Mouse (Mus musculus) liver, embryonic 14.5 days (tissue): ENCODE results near the gene Clk2. TPM values are rescaled to one million over a fixed set of nuclear protein-coding genes. Genes with fewer than 3 reads are reported as not detected.

Source experiments
- ATAC-seq: fragments of 200-750 bp; cut with Nextera tagmentation; 2 replicates; pipeline ENCODE4 v1.8.0; 2017; ENCODE audit warnings: moderate number of reproducible peaks, mild to moderate bottlenecking, moderate library complexity; ENCODE audit not compliant: insufficient read depth
- DNase-seq, 3 experiments: peaks; one replicate each; pipeline ENCODE4 v3.0.0-alpha.2; 2012 to 2013; ENCODE audit warnings: low read depth in 3 of 3, low spot score in 3 of 3
- H3K27ac ChIP-seq: fragments of 300-500 bp; sonication (generic); 2 replicates; pipeline ENCODE4 v1.5.1; 2014; ENCODE audit warnings: moderate library complexity, mild to moderate bottlenecking, control low read depth, inconsistent platforms
- H3K27me3 ChIP-seq: fragments of 300-500 bp; sonication (generic); 2 replicates; pipeline ENCODE4 v1.6.1; 2014; ENCODE audit warnings: mild to moderate bottlenecking, low read length, moderate library complexity; ENCODE audit not compliant: control insufficient read depth, insufficient read depth
- H3K36me3 ChIP-seq: fragments of 300-500 bp; sonication (generic); replicated peaks from 2 replicates; pipeline ENCODE4 v1.6.1; 2014; ENCODE audit warnings: low read depth; ENCODE audit not compliant: control insufficient read depth, insufficient read depth
- H3K4me1 ChIP-seq, 2 experiments: fragments of 200-500 bp in 1 of 2; fragments of 300-500 bp in 1 of 2; sonication (generic) in 1 of 2; replicated peaks; 2 replicates each; pipeline ENCODE4 v1.6.1; 2012 to 2014; ENCODE audit warnings: antibody characterized with exemption in 1 of 2, inconsistent platforms in 1 of 2, low read length in 1 of 2; ENCODE audit not compliant: control insufficient read depth in 2 of 2, insufficient read depth in 2 of 2
- H3K4me2 ChIP-seq: fragments of 300-500 bp; sonication (generic); 2 replicates; pipeline ENCODE4 v1.6.1; 2014; ENCODE audit warnings: low read depth, mild to moderate bottlenecking, control low read depth, moderate library complexity
- H3K4me3 ChIP-seq, 2 experiments: fragments of 200-500 bp in 1 of 2; fragments of 300-500 bp in 1 of 2; sonication (generic) in 1 of 2; 2 replicates each; pipeline ENCODE4 v1.5.1; 2012 to 2014; ENCODE audit warnings: low read depth in 2 of 2, low read length in 2 of 2, mild to moderate bottlenecking in 2 of 2, control low read depth in 1 of 2, inconsistent platforms in 1 of 2, moderate library complexity in 1 of 2; ENCODE audit not compliant: insufficient read depth in 1 of 2
- H3K9ac ChIP-seq: fragments of 300-500 bp; sonication (generic); replicated peaks from 2 replicates; pipeline ENCODE4 v1.6.1; 2014; ENCODE audit warnings: mild to moderate bottlenecking, control low read depth, moderate library complexity
- H3K9me3 ChIP-seq: fragments of 300-500 bp; sonication (generic); 2 replicates; pipeline ENCODE4 v1.6.1; 2016; ENCODE audit warnings: low read length, mixed read lengths; ENCODE audit not compliant: control insufficient read depth
- CTCF ChIP-seq: IDR thresholded peaks from 2 replicates; pipeline ENCODE4 v1.5.1; 2016; ENCODE audit warnings: antibody characterized with exemption, low read depth, control low read depth
- EP300 ChIP-seq: IDR thresholded peaks from 2 replicates; pipeline ENCODE4 v1.6.1; 2016; ENCODE audit warnings: antibody characterized with exemption, low read depth
- WGBS: fragments of 180-500 bp; shearing (Covaris S2); extraction: QIAGEN DNeasy Blood & Tissue Kit; methylation state at CpG from one replicate; pipeline ENCODE4 v1.1.7; 2014; ENCODE audit not compliant: insufficient replicate concordance; 5-methylcytosine and 5-hydroxymethylcytosine counted together
- polyA plus RNA-seq, 2 experiments: library from polyadenylated mRNA; depleted of rRNA in 1 of 2; stranded (reverse) in 1 of 2; unstranded in 1 of 2; fragments of >200 nt; fragmentation: Nextera tagmentation in 1 of 2; extraction: Ambion mirVana in 1 of 2; gene quantifications; 2 replicates each; pipeline versions ENCODE4 v1.2.1 to v1.2.3; 2012 to 2014

The Clk2 gene
- polyA plus RNA-seq, 2 experiments = 6.7 to 28.8 TPM

- Histone ChIP-seq H3K9me3 (no peaks in the 10 kb centered on the region), H3K27me3 (peaks cover 2% of the 10 kb centered on the region), H3K4me3 (peak overlapping the region in 1 of 2 experiments; percentile 80; a peak in 2 of 4 replicates), H3K4me1 (peaks cover 16 to 31% of the 10 kb centered on the region in 2 experiments), H3K4me2 (peak overlapping the region; percentile 93), H3K36me3 (peaks cover 17% of the 10 kb centered on the region), H3K27ac (peak overlapping the region; percentile 62), H3K9ac (peak overlapping the region; percentile 77)
- TF ChIP-seq CTCF = no peak
- TF ChIP-seq EP300 = no peak
- DNase-seq (no peak), ATAC-seq (no peak)
- 56% methylated on average over 5 of the region's 5 CpGs for WGBS
These were observed 851 bp upstream of the Clk2 start for GRCm38 (mm10) chr3:89163643-89164245.

- 13% methylated on average over 12 of the region's 12 CpGs for WGBS
These were observed 774 bp downstream of the Clk2 start for GRCm38 (mm10) chr3:89165268-89165870.

GRCm38 (mm10) chr3:89166945-89167344 lies 2.4 kb downstream of the Clk2 start:
- H3K9ac ChIP-seq = no peak overlapping the region
- H3K4me1 ChIP-seq = peaks cover 14 to 22% of the 10 kb centered on the region in 2 experiments
- TF ChIP-seq CTCF = no peak
- no peak for TF ChIP-seq EP300
- ATAC-seq (no peak), DNase-seq (no peak)
- H3K9me3 ChIP-seq = no peaks in the 10 kb centered on the region
- peaks cover 40% of the 10 kb centered on the region for H3K36me3 ChIP-seq
- H3K27me3 ChIP-seq = no peaks in the 10 kb centered on the region
- no peak overlapping the region for H3K27ac ChIP-seq
- no peak overlapping the region for H3K4me2 ChIP-seq
- 90% methylated on average over 19 of the region's 19 CpGs for WGBS
- no peak overlapping the region for H3K4me3 ChIP-seq

More at GRCm38 (mm10) chr3:89165268-89165870, 774 bp downstream of the Clk2 start:
- Histone ChIP-seq H3K27me3 (no peaks in the 10 kb centered on the region), H3K36me3 (peaks cover 30% of the 10 kb centered on the region), H3K4me1 (peaks cover 14 to 22% of the 10 kb centered on the region in 2 experiments), H3K9me3 (no peaks in the 10 kb centered on the region), H3K27ac (peak overlapping the region; percentile 57), H3K9ac (peak overlapping the region; percentile 77), H3K4me3 (peak overlapping the region; percentile 80 to 97), H3K4me2 (peak overlapping the region; percentile 93)
- TF ChIP-seq EP300 = no peak
- TF ChIP-seq CTCF = no peak
- no peak for DNase-seq
- ATAC-seq = no peak

- no peak for TF ChIP-seq EP300
- Histone ChIP-seq H3K4me2 (no peak overlapping the region), H3K9ac (no peak overlapping the region), H3K27ac (no peak overlapping the region), H3K27me3 (no peaks in the 10 kb centered on the region), H3K9me3 (no peaks in the 10 kb centered on the region), H3K36me3 (peaks cover 61% of the 10 kb centered on the region), H3K4me3 (no peak overlapping the region), H3K4me1 (peaks cover 9% of the 10 kb centered on the region in 2 experiments)
- DNase-seq (no peak), ATAC-seq (no peak)
- WGBS = 86% methylated on average over 11 of the region's 11 CpGs
These were observed 10.2 kb downstream of the Clk2 start for GRCm38 (mm10) chr3:89174844-89175243.

GRCm38 (mm10) chr3:89175544-89175943 lies 10.9 kb downstream of the Clk2 start:
- Histone ChIP-seq H3K27ac (no peak overlapping the region), H3K4me2 (no peak overlapping the region), H3K36me3 (peaks cover 61% of the 10 kb centered on the region), H3K4me1 (peaks cover 9% of the 10 kb centered on the region in 2 experiments), H3K27me3 (no peaks in the 10 kb centered on the region), H3K9me3 (no peaks in the 10 kb centered on the region), H3K4me3 (no peak overlapping the region), H3K9ac (no peak overlapping the region)
- 93% methylated on average over 10 of the region's 10 CpGs for WGBS
- DNase-seq = no peak
- no peak for TF ChIP-seq EP300
- no peak for TF ChIP-seq CTCF
- ATAC-seq = no peak
